Mouse (Mus musculus): ENCODE measurements around the gene Prl. TPM values are rescaled to one million over a fixed set of nuclear protein-coding genes. Genes with fewer than 3 reads are reported as not detected.

Gene Prl
- not detected in 2 replicates for polyA plus RNA-seq (2014; fragmentation: Nextera tagmentation; extraction: Ambion mirVana)

DNA sequence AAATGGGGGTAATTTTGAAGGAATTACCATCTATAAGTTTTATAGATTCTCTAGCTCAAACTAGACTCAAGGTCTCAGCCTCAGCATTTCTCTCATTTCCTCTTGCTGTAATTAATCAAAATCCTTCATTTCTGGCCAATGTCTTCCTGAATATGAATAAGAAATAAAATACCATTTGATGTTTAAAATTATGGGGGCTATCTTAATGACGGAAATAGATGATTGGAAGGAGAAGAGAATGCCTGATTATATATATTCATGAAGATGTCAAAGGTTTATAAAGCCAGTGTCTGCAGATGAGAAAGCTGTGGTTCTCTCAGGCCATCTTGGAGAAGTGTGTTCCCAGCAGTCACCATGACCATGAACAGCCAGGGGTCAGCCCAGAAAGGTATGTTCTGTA lies at the start of gene Prl:
Prl (plus strand) TSS at position 301 of the 400 bp plus-strand sequence.
- Histone ChIP-seq H3K9me3 (replicated peaks; ENCODE audit: control insufficient read depth, low read length) (no peaks in the 10 kb centered on the region), H3K36me3 (ENCODE audit: control insufficient read depth, insufficient read depth, low read length) (no peaks in the 10 kb centered on the region), H3K4me2 (no peak within 1 kb of the TSS), H3K27me3 (ENCODE audit: control insufficient read depth, insufficient read depth, low read length) (no peaks in the 10 kb centered on the region), H3K4me1 (ENCODE audit: control insufficient read depth, insufficient read depth, low read length) (no peaks in the 10 kb centered on the region), H3K4me3 (ENCODE audit: low read depth, low read length) (no peak within 1 kb of the TSS), H3K9ac (ENCODE audit: low read depth, low read length) (no peak within 1 kb of the TSS), H3K27ac (ENCODE audit: low read depth, low read length) (no peak within 1 kb of the TSS)
- WGBS (ENCODE audit: insufficient replicate concordance): 71% methylated on average over 1 of the region's 1 CpGs
- no peak for ATAC-seq (replicated peaks; ENCODE audit: insufficient number of reproducible peaks, low FRiP score, low TSS enrichment)

DNA sequence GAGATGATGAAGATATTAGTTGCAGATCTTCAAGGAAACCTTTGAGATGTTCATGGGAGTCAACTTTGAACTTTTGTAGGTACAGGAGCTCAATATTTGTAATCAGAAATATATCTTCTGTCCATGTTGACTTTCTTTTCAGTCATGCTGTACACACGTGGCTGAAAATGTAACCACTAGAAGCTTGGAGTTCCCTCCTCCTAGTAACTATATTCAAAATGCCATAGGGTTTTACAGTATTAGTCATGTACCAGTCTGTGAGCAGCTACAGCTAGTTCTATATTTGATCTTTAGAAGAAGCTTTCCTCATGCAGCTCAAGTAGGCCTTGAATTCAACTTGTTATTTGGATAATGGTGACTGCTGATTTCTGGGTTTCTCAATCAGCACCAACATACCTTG lies 30.8 kb upstream of the Prl start:
- WGBS (ENCODE audit: insufficient replicate concordance): 80% methylated on average over 1 of the region's 1 CpGs
- H3K9ac ChIP-seq (ENCODE audit: low read depth, low read length): no peak overlapping the region
- ATAC-seq (replicated peaks; ENCODE audit: insufficient number of reproducible peaks, low FRiP score, low TSS enrichment): no peak
- H3K27ac ChIP-seq (ENCODE audit: low read depth, low read length): no peak overlapping the region
- H3K4me1 ChIP-seq (ENCODE audit: control insufficient read depth, insufficient read depth, low read length): no peaks in the 10 kb centered on the region
- H3K4me2 ChIP-seq: no peak overlapping the region
- no peaks in the 10 kb centered on the region for H3K9me3 ChIP-seq (replicated peaks; ENCODE audit: control insufficient read depth, low read length)
- no peak overlapping the region for H3K4me3 ChIP-seq (ENCODE audit: low read depth, low read length)
- no peaks in the 10 kb centered on the region for H3K36me3 ChIP-seq (ENCODE audit: control insufficient read depth, insufficient read depth, low read length)
- no peaks in the 10 kb centered on the region for H3K27me3 ChIP-seq (ENCODE audit: control insufficient read depth, insufficient read depth, low read length)

DNA sequence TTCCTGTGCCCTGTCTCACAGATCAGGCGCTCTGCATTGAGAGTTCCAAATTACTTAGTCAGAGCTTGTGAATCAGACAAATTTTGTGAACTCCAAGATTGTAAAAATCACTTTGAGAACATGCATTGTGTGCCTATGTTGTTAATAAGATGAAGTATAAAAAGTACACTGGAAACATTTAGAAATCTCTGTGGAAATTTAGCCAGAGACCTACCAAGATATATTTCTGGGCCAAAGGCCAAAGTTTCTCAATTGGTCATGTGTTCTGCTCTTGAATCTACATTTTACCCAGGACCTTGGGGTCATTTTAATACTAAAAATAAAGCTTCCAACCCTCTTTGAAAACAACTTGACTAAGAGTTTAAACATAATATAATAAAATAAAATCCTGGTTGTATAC lies 30.0 kb upstream of the Prl start:
- Histone ChIP-seq H3K4me2 (no peak overlapping the region), H3K4me3 (ENCODE audit: low read depth, low read length) (no peak overlapping the region), H3K4me1 (ENCODE audit: control insufficient read depth, insufficient read depth, low read length) (no peaks in the 10 kb centered on the region), H3K9me3 (replicated peaks; ENCODE audit: control insufficient read depth, low read length) (no peaks in the 10 kb centered on the region), H3K36me3 (ENCODE audit: control insufficient read depth, insufficient read depth, low read length) (no peaks in the 10 kb centered on the region), H3K27ac (ENCODE audit: low read depth, low read length) (no peak overlapping the region), H3K27me3 (ENCODE audit: control insufficient read depth, insufficient read depth, low read length) (no peaks in the 10 kb centered on the region), H3K9ac (ENCODE audit: low read depth, low read length) (no peak overlapping the region)
- WGBS (ENCODE audit: insufficient replicate concordance): 85% methylated on average over 1 of the region's 1 CpGs
- ATAC-seq (replicated peaks; ENCODE audit: insufficient number of reproducible peaks, low FRiP score, low TSS enrichment): no peak

DNA sequence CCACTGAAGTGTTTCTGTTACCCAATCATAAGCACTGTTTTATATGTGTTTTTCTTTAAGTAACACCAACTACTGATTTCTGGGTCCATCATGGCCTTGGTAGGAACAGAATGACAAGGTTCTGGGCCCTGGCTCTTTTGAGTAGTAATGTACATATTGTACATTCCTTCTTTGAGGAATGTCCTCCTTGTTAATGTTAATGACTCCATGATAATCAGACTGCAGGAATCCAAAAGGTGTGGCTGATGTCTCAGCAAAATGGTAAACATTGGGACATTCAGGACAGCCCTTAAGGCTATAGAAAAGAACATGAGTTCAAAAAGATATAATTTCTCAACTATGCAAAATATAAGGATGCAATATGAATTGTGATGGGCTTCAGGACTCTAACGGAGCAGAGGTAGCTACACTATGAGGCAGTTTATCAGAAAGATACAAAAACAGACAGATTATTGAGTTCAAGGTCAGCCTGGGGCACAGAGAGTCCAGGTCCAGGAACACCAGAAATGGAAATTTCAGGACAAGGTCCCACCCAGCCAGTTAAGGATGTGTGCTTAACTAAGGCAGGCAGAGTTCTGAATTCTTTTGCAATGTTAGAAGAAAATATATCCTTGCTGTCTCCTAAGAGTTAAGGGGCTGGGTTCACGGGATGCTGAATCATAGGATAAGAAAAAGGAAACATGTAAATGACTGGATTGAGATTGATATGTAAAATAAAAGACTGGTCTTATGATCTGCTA lies 28.7 kb upstream of the Prl start:
- Histone ChIP-seq H3K4me2 (no peak overlapping the region), H3K9me3 (replicated peaks; ENCODE audit: control insufficient read depth, low read length) (no peaks in the 10 kb centered on the region), H3K9ac (ENCODE audit: low read depth, low read length) (no peak overlapping the region), H3K4me3 (ENCODE audit: low read depth, low read length) (no peak overlapping the region), H3K27me3 (ENCODE audit: control insufficient read depth, insufficient read depth, low read length) (no peaks in the 10 kb centered on the region), H3K27ac (ENCODE audit: low read depth, low read length) (no peak overlapping the region), H3K4me1 (ENCODE audit: control insufficient read depth, insufficient read depth, low read length) (no peaks in the 10 kb centered on the region), H3K36me3 (ENCODE audit: control insufficient read depth, insufficient read depth, low read length) (no peaks in the 10 kb centered on the region)
- WGBS (ENCODE audit: insufficient replicate concordance): 65% methylated on average over 2 of the region's 2 CpGs
- ATAC-seq (replicated peaks; ENCODE audit: insufficient number of reproducible peaks, low FRiP score, low TSS enrichment): no peak

DNA sequence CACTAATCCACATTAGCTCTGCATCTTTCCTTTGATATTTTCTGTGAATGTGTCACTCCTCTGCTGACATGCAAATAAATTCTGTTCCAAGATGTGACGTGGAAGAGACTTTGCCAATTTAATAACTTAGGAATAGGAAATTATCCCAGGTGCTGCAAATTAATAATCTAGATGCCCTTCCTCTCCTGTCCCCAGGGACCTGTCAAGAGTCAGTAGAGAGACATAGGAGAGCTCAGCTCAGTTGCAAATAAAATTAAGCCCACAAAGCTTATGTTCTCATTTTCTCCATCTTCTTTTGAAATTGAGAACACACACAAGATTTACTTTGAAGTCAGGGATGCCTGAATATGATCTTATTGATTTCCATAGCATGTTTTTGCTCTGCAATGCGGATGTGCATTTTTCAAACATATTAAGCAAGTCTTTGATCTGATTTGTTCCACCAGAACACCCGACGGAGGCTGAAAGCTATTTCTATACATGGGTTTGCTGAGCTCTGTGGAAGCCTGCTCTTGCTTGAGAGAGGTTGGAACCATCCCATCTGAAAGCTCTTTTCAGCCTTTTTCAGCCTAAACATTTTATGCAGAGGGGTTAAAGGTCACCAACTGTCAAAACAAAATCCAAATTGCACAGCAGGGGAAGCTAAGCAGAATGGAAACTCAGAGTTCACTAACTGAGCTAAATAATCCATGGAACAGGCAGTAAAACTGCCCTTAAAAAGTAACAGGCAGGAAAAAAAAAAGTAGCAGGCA lies 26.1 kb upstream of the Prl start:
- Histone ChIP-seq H3K36me3 (ENCODE audit: control insufficient read depth, insufficient read depth, low read length) (no peaks in the 10 kb centered on the region), H3K4me2 (no peak overlapping the region), H3K27me3 (ENCODE audit: control insufficient read depth, insufficient read depth, low read length) (no peaks in the 10 kb centered on the region), H3K9me3 (replicated peaks; ENCODE audit: control insufficient read depth, low read length) (no peaks in the 10 kb centered on the region), H3K9ac (ENCODE audit: low read depth, low read length) (no peak overlapping the region), H3K27ac (ENCODE audit: low read depth, low read length) (no peak overlapping the region), H3K4me3 (ENCODE audit: low read depth, low read length) (no peak overlapping the region), H3K4me1 (ENCODE audit: control insufficient read depth, insufficient read depth, low read length) (no peaks in the 10 kb centered on the region)
- 34% methylated on average over 4 of the region's 4 CpGs for WGBS (ENCODE audit: insufficient replicate concordance)
- ATAC-seq (replicated peaks; ENCODE audit: insufficient number of reproducible peaks, low FRiP score, low TSS enrichment): no peak

DNA sequence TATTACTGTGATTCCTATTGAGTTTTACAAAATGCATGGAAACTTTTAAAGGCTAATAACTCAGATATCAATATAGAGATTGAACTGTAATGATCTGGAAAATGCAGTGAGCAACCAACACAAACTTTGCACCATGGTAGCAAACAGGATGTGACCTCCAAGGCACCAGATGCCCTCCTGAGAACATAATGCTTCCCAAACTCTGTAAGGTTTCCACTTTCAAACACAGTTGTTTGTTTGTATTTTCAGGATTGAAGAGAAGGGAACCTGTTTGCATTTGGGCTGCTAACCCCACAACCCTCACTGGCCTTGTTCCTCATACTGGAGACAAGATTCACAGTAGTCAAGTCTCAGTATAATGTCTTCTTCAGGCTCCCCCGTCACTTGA lies 25.5 kb upstream of the Prl start:
- no peak overlapping the region for H3K9ac ChIP-seq (ENCODE audit: low read depth, low read length)
- no peak for ATAC-seq (replicated peaks; ENCODE audit: insufficient number of reproducible peaks, low FRiP score, low TSS enrichment)
- no peaks in the 10 kb centered on the region for H3K27me3 ChIP-seq (ENCODE audit: control insufficient read depth, insufficient read depth, low read length)
- H3K36me3 ChIP-seq (ENCODE audit: control insufficient read depth, insufficient read depth, low read length): no peaks in the 10 kb centered on the region
- H3K9me3 ChIP-seq (replicated peaks; ENCODE audit: control insufficient read depth, low read length): no peaks in the 10 kb centered on the region
- no peak overlapping the region for H3K4me3 ChIP-seq (ENCODE audit: low read depth, low read length)
- no peak overlapping the region for H3K4me2 ChIP-seq
- H3K27ac ChIP-seq (ENCODE audit: low read depth, low read length): no peak overlapping the region
- H3K4me1 ChIP-seq (ENCODE audit: control insufficient read depth, insufficient read depth, low read length): no peaks in the 10 kb centered on the region
- 68% methylated on average over 1 of the region's 1 CpGs for WGBS (ENCODE audit: insufficient replicate concordance)

DNA sequence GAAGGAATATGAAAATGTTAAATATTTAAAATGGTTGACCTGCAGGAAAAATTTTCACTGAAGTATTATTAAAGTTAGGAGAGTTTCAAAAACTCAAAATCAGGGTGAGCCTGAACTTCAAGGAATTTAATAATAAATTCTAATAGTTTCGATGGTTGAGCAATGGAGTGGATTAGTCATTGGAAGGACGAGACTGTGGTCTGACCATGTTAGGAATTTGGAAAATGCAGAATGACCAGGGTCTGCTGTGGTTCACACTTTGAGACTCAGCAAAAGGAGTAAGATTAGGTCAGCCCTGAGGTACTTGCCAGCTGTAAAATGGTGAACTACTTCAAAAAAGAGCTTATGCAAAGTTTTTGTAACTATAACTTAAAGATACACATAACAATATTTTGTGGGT lies 24.4 kb upstream of the Prl start:
- no peaks in the 10 kb centered on the region for H3K9me3 ChIP-seq (replicated peaks; ENCODE audit: control insufficient read depth, low read length)
- H3K4me3 ChIP-seq (ENCODE audit: low read depth, low read length): no peak overlapping the region
- H3K4me1 ChIP-seq (ENCODE audit: control insufficient read depth, insufficient read depth, low read length): no peaks in the 10 kb centered on the region
- H3K27ac ChIP-seq (ENCODE audit: low read depth, low read length): no peak overlapping the region
- no peak overlapping the region for H3K4me2 ChIP-seq
- WGBS (ENCODE audit: insufficient replicate concordance): 70% methylated on average over 2 of the region's 2 CpGs
- ATAC-seq (replicated peaks; ENCODE audit: insufficient number of reproducible peaks, low FRiP score, low TSS enrichment): no peak
- no peaks in the 10 kb centered on the region for H3K36me3 ChIP-seq (ENCODE audit: control insufficient read depth, insufficient read depth, low read length)
- no peak overlapping the region for H3K9ac ChIP-seq (ENCODE audit: low read depth, low read length)
- H3K27me3 ChIP-seq (ENCODE audit: control insufficient read depth, insufficient read depth, low read length): no peaks in the 10 kb centered on the region

DNA sequence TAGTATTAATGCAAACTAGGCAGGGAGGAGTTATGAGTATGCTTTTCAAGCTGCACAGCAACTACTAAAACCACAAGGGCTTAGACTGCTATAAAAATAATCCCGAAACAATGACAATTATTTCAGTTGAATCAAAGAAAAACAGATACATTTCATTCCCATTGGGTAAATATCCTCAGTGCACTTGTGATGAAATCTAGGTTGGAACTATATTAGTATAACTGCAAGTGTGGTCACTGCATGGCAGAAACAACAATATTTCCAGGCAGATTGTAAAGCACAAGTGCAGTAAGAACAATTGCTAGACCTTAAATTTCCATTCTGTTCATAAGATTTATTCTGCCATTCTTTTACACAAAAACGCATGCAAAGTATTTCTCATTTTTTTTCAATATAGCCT lies 15.2 kb upstream of the Prl start:
- Histone ChIP-seq H3K4me1 (ENCODE audit: control insufficient read depth, insufficient read depth, low read length) (no peaks in the 10 kb centered on the region), H3K9ac (ENCODE audit: low read depth, low read length) (no peak overlapping the region), H3K27me3 (ENCODE audit: control insufficient read depth, insufficient read depth, low read length) (no peaks in the 10 kb centered on the region), H3K4me2 (no peak overlapping the region), H3K9me3 (replicated peaks; ENCODE audit: control insufficient read depth, low read length) (no peaks in the 10 kb centered on the region), H3K36me3 (ENCODE audit: control insufficient read depth, insufficient read depth, low read length) (no peaks in the 10 kb centered on the region), H3K4me3 (ENCODE audit: low read depth, low read length) (no peak overlapping the region), H3K27ac (ENCODE audit: low read depth, low read length) (no peak overlapping the region)
- ATAC-seq (replicated peaks; ENCODE audit: insufficient number of reproducible peaks, low FRiP score, low TSS enrichment): no peak
- 65% methylated on average over 2 of the region's 2 CpGs for WGBS (ENCODE audit: insufficient replicate concordance)

DNA sequence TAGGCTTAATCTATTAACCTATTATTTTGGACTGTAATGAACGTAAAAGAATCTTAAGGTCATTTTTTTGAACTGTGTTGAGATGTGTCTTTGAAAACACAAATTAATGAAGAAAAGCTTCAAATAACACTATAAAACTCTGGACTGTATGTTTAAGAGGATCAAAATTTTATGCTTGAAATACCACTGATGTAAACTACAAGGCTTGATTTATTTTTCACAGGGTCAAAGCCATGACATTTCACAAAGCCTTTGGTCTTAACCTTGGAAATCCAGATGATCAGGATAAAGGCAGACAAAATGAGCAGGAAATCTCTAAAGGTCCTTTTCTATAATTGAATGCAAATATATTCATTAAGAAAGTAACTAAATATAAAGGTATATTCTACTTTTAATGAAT lies 14.0 kb upstream of the Prl start:
- 76% methylated on average over 1 of the region's 1 CpGs for WGBS (ENCODE audit: insufficient replicate concordance)
- Histone ChIP-seq H3K9me3 (replicated peaks; ENCODE audit: control insufficient read depth, low read length) (no peaks in the 10 kb centered on the region), H3K4me3 (ENCODE audit: low read depth, low read length) (no peak overlapping the region), H3K27ac (ENCODE audit: low read depth, low read length) (no peak overlapping the region), H3K4me1 (ENCODE audit: control insufficient read depth, insufficient read depth, low read length) (no peaks in the 10 kb centered on the region), H3K27me3 (ENCODE audit: control insufficient read depth, insufficient read depth, low read length) (no peaks in the 10 kb centered on the region), H3K4me2 (no peak overlapping the region), H3K36me3 (ENCODE audit: control insufficient read depth, insufficient read depth, low read length) (no peaks in the 10 kb centered on the region), H3K9ac (ENCODE audit: low read depth, low read length) (no peak overlapping the region)
- no peak for ATAC-seq (replicated peaks; ENCODE audit: insufficient number of reproducible peaks, low FRiP score, low TSS enrichment)

Measured in heart, embryonic 11.5 days (tissue).